Mouse (Mus musculus) stomach, embryonic 16.5 days (tissue): ENCODE measurements at regions not wholly inside any gene's neighbourhood (a gene's known extent, or its start where the extent isn't known, plus 50 kb on each side); places are given as distances from the start of the nearest gene placed in this dataset.

ENCODE experiments used
- ATAC-seq: fragments of 200-750 bp; cut with Nextera tagmentation; 2 replicates; pipeline ENCODE4 v1.8.0; 2017; ENCODE audit warnings: moderate number of reproducible peaks, moderate TSS enrichment; ENCODE audit not compliant: insufficient read depth, low FRiP score
- H3K27ac ChIP-seq: fragments of 300-500 bp; sonication (generic); 2 replicates; pipeline ENCODE4 v1.5.1; 2014; ENCODE audit warnings: low read length
- H3K27me3 ChIP-seq: fragments of 300-500 bp; sonication (generic); 2 replicates; pipeline ENCODE4 v1.6.1; 2014; ENCODE audit warnings: low read length, control low read depth, mixed read lengths; ENCODE audit not compliant: control insufficient read depth, insufficient read depth
- H3K36me3 ChIP-seq: fragments of 300-500 bp; sonication (generic); 2 replicates; pipeline ENCODE4 v1.6.1; 2014; ENCODE audit warnings: low read length; ENCODE audit not compliant: control insufficient read depth, insufficient read depth
- H3K4me1 ChIP-seq: fragments of 300-500 bp; sonication (generic); 2 replicates; pipeline ENCODE4 v1.6.1; 2014; ENCODE audit warnings: low read length, control low read depth, mixed read lengths; ENCODE audit not compliant: control insufficient read depth, insufficient read depth
- H3K4me2 ChIP-seq: fragments of 300-500 bp; sonication (generic); 2 replicates; pipeline ENCODE4 v1.6.1; 2014; ENCODE audit warnings: low read depth, low read length, mixed read lengths
- H3K4me3 ChIP-seq: fragments of 300-500 bp; sonication (generic); replicated peaks from 2 replicates; pipeline ENCODE4 v1.5.1; 2014; ENCODE audit warnings: mild to moderate bottlenecking, low read length
- H3K9ac ChIP-seq: fragments of 300-500 bp; sonication (generic); 2 replicates; pipeline ENCODE4 v1.6.1; 2014; ENCODE audit warnings: low read length
- H3K9me3 ChIP-seq: fragments of 300-500 bp; sonication (generic); replicated peaks from 2 replicates; pipeline ENCODE4 v1.6.1; 2016; ENCODE audit warnings: low read length, control low read depth; ENCODE audit not compliant: control insufficient read depth
- WGBS: fragments of 180-500 bp; shearing (Covaris S2); extraction: QIAGEN DNeasy Blood & Tissue Kit; methylation state at CpG from one replicate; pipeline ENCODE4 v1.1.7; 2014; 5-methylcytosine and 5-hydroxymethylcytosine counted together

DNA sequence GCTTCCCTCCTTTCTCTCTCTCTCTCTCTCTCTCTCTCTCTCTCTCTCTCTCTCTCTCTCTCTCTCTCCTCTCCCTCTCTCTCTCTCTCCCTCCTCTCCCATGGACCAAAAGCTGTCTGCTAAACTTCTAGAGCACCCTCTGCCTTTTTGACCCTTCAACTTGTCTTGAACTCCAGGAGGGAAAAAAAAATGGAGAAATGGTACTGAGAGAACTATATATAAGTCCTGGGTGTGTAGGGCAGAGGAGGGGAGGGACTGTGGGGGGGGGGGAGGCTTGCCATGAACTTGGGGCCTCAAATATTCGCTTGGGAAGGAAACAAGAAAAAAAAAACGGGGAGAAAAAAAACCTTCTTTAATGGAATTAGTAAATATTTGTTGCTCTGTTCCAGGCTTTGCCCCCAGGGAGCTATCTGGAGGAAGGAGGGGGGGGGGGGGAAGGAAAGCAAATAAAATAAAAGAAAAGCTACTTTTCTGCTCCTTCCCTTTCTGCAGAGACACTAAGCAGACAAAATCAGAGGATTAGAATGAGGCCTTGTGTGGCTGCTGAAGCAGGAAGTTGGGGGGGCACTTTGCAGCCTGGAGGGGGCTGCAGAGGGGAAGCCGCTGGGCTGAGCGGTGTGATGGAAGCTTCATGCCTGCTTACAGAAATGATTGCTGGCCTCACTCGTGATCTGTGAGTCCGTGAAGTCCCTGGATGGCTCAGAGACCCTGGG, 270.1 kb upstream of the Tbx3 start:
- no peaks in the 10 kb centered on the region; the same call in 1 of the 2 replicates for H3K9me3 ChIP-seq
- no peak overlapping the region for H3K4me2 ChIP-seq
- no peaks in the 10 kb centered on the region for H3K36me3 ChIP-seq
- peaks cover 15% of the 10 kb centered on the region; the same call in 1 of the 2 replicates for H3K4me1 ChIP-seq
- peak overlapping the region; percentile 78 for H3K27ac ChIP-seq
- peak overlapping the region; percentile 52 for H3K9ac ChIP-seq
- WGBS = 8% methylated on average over 6 of the region's 6 CpGs
- ATAC-seq = peak; percentile 59; the same call in 1 of the 2 replicates
- H3K4me3 ChIP-seq = no peak overlapping the region
- H3K27me3 ChIP-seq = no peaks in the 10 kb centered on the region

DNA sequence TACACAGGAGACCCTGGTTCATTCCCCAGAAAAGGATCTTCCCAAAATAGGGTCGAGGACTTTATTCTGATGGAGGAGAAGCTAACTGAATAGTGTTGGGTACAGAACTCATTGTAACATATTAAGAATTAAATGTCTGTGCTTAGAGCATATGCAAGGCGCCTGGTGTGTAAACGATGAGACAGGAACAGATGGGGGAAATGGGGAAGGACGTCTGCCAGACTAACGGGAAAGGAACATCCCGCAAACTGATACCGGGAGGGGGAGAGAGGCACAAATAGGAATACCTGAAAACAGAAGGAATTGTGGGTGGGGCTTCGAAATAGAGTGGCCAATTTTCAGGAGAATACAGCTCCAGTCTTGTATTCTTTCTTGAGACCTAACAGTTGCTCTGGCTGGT, 268.6 kb upstream of the Tbx3 start:
- ATAC-seq = no peak
- peaks cover 15% of the 10 kb centered on the region; the same call in 1 of the 2 replicates for H3K4me1 ChIP-seq
- H3K27me3 ChIP-seq = no peaks in the 10 kb centered on the region
- 70% methylated on average over 8 of the region's 8 CpGs for WGBS
- H3K9ac ChIP-seq = no peak overlapping the region
- H3K4me3 ChIP-seq = no peak overlapping the region
- no peaks in the 10 kb centered on the region; the same call in 1 of the 2 replicates for H3K9me3 ChIP-seq
- no peak overlapping the region for H3K4me2 ChIP-seq
- no peak overlapping the region for H3K27ac ChIP-seq
- H3K36me3 ChIP-seq = no peaks in the 10 kb centered on the region

DNA sequence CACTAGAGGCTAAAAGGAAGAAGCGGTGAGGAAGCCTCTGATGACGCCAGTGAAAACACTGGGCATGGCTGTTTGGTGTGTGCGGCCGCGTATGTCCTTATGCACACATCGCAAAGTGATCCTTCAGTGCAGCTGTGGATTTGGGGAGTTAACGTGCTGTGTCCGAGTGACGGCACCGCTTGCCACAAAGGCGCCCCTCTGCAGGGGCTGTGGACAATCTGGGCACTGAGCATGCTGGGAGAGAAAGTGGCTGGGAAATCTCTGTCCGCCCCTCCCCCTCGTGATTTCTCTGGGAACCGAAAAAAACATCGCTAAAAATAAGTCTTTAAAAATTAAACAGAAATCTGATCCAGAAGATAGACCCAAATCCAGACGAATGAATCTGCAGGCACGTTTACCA, 267.8 kb upstream of the Tbx3 start:
- no peak for ATAC-seq
- Histone ChIP-seq H3K27ac (peak overlapping the region; percentile 29; the same call in 1 of the 2 replicates), H3K4me3 (no peak overlapping the region), H3K9ac (no peak overlapping the region), H3K4me1 (peaks cover 15% of the 10 kb centered on the region; the same call in 1 of the 2 replicates), H3K4me2 (0 out of 2 replicates have a peak overlapping the region, but pooled peaks have one; percentile 9), H3K36me3 (no peaks in the 10 kb centered on the region), H3K9me3 (no peaks in the 10 kb centered on the region; the same call in 1 of the 2 replicates), H3K27me3 (no peaks in the 10 kb centered on the region)
- WGBS = 61% methylated on average over 17 of the region's 17 CpGs

DNA sequence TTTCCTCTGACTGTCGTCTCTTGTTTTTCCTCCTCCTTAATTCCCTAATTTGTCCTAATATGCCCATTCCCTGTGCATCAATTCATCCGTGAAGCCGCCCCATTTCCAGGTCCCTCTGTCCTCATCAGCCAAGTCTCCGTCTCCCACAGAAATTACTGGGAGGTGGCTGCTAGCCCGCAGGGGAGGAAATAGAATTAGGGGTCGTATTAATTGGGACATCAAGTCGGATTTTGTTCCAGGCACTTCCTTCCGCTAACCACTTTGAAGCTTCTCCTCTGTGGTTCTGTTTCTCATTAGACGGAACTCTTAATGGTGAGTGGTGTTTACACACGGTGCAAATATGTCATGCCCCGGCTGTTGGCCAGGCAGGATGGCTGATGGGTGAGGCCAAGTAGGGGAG, 259.5 kb upstream of the Tbx3 start:
- H3K27me3 ChIP-seq = no peaks in the 10 kb centered on the region; the same call in 1 of the 2 replicates
- H3K4me1 ChIP-seq = no peaks in the 10 kb centered on the region
- ATAC-seq = no peak
- 0 out of 2 replicates have a peak, but pooled peaks cover 5% of the 10 kb centered on the region for H3K9me3 ChIP-seq
- H3K4me3 ChIP-seq = no peak overlapping the region
- 49% methylated on average over 11 of the region's 11 CpGs for WGBS
- no peak overlapping the region for H3K4me2 ChIP-seq
- H3K36me3 ChIP-seq = no peaks in the 10 kb centered on the region
- H3K9ac ChIP-seq = no peak overlapping the region
- no peak overlapping the region for H3K27ac ChIP-seq

DNA sequence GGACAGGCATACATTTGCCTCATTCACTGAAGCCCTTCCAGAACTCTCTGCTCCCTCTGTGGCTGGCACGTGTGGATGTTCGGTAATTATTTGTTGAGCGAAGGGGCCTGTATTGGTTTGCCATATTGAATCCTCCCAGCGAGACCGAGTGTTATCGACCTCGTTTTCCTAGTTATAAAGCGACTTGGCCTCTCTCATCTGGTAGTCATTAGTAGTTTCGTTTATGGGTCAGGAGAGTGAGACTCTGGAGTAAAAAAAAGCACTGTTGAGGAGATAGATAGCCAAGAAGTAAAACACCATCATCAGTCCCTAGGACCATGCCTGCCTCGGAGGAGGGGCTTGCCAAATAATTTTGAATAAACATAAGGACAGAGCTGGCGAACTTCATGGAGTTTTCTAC, 254.6 kb upstream of the Tbx3 start:
- no peak overlapping the region for H3K27ac ChIP-seq
- WGBS = 85% methylated on average over 11 of the region's 11 CpGs
- H3K27me3 ChIP-seq = no peaks in the 10 kb centered on the region; the same call in 1 of the 2 replicates
- H3K36me3 ChIP-seq = no peaks in the 10 kb centered on the region
- no peak overlapping the region for H3K4me3 ChIP-seq
- H3K9me3 ChIP-seq = 0 out of 2 replicates have a peak, but pooled peaks cover 5% of the 10 kb centered on the region
- ATAC-seq = no peak
- no peak overlapping the region for H3K4me2 ChIP-seq
- no peaks in the 10 kb centered on the region for H3K4me1 ChIP-seq
- no peak overlapping the region for H3K9ac ChIP-seq

DNA sequence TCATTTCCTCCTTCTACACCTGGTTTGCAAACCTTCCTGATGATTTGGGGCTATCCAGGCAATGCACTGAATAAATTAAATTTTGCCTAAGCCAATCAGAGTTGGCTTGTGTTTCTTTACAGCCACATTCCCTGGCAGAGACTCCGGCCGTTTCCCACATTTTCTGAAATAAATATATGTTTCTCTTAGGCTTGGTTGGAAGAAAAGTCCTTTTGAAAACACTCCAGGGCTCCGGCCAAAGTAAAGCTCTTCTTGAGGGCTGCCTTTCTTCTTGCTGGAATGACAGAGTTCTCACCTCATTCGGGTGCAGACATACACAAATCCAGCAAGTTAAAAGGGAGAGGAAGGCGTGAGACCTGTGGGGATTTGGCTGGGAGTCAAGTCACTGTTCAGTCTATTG, 252.0 kb upstream of the Tbx3 start:
- Histone ChIP-seq H3K36me3 (no peaks in the 10 kb centered on the region), H3K9me3 (0 out of 2 replicates have a peak, but pooled peaks cover 5% of the 10 kb centered on the region), H3K4me2 (no peak overlapping the region), H3K27me3 (no peaks in the 10 kb centered on the region), H3K4me3 (no peak overlapping the region), H3K4me1 (no peaks in the 10 kb centered on the region), H3K27ac (no peak overlapping the region), H3K9ac (no peak overlapping the region)
- 36% methylated on average over 5 of the region's 5 CpGs for WGBS
- no peak for ATAC-seq

DNA sequence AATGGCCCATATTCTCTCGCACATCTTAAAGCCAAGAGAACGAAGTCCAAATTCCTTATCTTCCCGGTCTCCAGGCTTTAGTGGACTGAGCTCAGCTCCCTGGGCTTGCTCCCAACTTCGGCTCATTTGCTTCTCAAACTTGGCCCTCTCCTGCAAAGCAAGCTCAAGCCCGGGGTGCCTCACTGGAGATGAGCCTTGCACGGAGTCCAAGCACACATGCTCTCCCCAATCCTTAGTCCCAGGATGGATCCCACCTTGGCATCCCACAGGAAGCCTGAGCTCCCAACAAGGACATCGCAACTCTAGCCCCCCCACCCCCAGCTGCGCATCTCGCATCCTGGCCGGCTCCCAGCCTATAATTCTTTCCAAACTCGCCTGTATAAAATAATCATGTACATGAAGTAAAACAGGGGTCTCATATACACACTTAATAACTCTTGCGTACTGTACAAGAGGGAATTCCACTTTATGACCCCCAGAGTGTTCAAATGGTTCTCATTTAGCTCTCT, 242.9 kb upstream of the Tbx3 start:
- Histone ChIP-seq H3K4me3 (no peak overlapping the region), H3K27me3 (no peaks in the 10 kb centered on the region), H3K4me2 (no peak overlapping the region), H3K9ac (no peak overlapping the region), H3K36me3 (no peaks in the 10 kb centered on the region), H3K9me3 (no peaks in the 10 kb centered on the region), H3K27ac (peak overlapping the region; percentile 34; the same call in 1 of the 2 replicates), H3K4me1 (no peaks in the 10 kb centered on the region)
- ATAC-seq = peak; percentile 83; the same call in 1 of the 2 replicates
- 53% methylated on average over 12 of the region's 12 CpGs for WGBS

DNA sequence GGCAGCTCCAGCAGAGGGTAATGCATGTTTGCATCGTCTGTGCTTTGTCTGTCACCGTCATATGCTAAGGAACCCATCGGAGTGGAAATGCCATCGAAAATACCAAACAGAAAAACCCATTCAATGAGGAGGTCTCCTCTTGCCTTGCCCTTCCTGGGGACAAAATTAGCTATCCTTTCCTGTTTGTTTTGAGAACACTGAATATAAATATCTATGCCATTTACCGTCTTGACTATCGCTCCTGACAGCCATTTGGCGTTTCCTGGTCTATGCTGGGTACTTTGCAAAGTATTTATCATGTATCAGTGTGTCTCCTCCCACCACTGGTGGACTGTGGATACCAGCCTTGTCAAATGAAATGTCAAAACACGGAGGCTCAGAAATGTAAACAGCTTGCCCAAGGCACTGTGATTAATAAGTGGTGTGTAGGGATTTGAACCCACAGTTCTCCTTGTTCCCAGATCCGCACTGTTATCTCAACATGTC, 239.2 kb upstream of the Tbx3 start:
- 60% methylated on average over 9 of the region's 9 CpGs for WGBS
- Histone ChIP-seq H3K27ac (no peak overlapping the region), H3K9ac (no peak overlapping the region), H3K4me2 (no peak overlapping the region), H3K36me3 (no peaks in the 10 kb centered on the region), H3K9me3 (no peaks in the 10 kb centered on the region), H3K4me3 (no peak overlapping the region), H3K27me3 (no peaks in the 10 kb centered on the region), H3K4me1 (no peaks in the 10 kb centered on the region)
- ATAC-seq = no peak

DNA sequence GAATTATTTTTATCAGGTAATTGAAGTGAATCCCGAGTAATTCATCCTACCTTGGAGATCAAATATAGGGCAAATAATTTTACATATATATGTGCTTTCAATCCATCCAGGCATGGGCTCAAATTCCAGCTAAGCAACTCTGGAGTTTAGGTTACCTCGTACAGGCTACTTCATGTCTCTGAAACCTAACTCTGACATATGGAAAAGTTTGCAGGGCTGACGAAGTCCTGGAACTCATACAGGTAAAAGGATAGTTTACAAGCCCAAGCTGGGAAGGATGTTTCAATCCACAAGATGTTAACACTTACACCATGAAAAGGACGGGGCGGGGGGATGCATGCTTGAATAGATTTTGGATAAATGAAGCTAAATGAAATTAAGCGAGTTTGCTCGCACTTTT, 235.9 kb upstream of the Tbx3 start:
- H3K4me2 ChIP-seq = no peak overlapping the region
- WGBS = 53% methylated on average over 7 of the region's 7 CpGs
- no peak overlapping the region for H3K27ac ChIP-seq
- H3K27me3 ChIP-seq = no peaks in the 10 kb centered on the region
- no peak for ATAC-seq
- H3K9me3 ChIP-seq = peaks cover 6% of the 10 kb centered on the region; the same call in 1 of the 2 replicates
- H3K9ac ChIP-seq = no peak overlapping the region
- H3K4me3 ChIP-seq = no peak overlapping the region
- no peaks in the 10 kb centered on the region for H3K36me3 ChIP-seq
- H3K4me1 ChIP-seq = no peaks in the 10 kb centered on the region
